Mouse (Mus musculus): Measurements from ENCODE around the gene Lpin1. TPM values are rescaled to one million over a fixed set of nuclear protein-coding genes. Genes with fewer than 3 reads are reported as not detected.
A peak's percentile ranks its signal among the peaks of the same experiment; 100 is the strongest.

Gene Lpin1
- total and polyA plus RNA-seq, 3 experiments = 14.1 to 25.9 (median 19.6) TPM

- H3K27me3 ChIP-seq (ENCODE audit: insufficient read depth, low read length) = peaks cover 9% of the 10 kb centered on the region; the same call in 1 of the 2 replicates
- H3K9me3 ChIP-seq (replicated peaks) = no peaks in the 10 kb centered on the region
- H3K4me3 ChIP-seq (ENCODE audit: low read depth, low read length) = no peak overlapping the region
- no peak; the same call in 1 of the 2 replicates for ATAC-seq (ENCODE audit: extremely low read depth, insufficient number of reproducible peaks, low FRiP score, poor library complexity, severe bottlenecking)
- TF ChIP-seq POLR2AphosphoS5 (IDR thresholded peaks at IDR 0.05; ENCODE audit: insufficient replicate concordance, low read depth, low read length) = no peak
- TF ChIP-seq GATA1 (IDR thresholded peaks at IDR 0.05; ENCODE audit: borderline replicate concordance, low read length) = no peak
- TF ChIP-seq CTCF (IDR thresholded peaks at IDR 0.05; ENCODE audit: low read depth, low read length) = no peak
- TF ChIP-seq TAL1 (conservative IDR thresholded peaks at IDR 0.05; ENCODE audit: low read depth, low read length) = no peak
- no peak for TF ChIP-seq GATA2 (IDR thresholded peaks at IDR 0.05; ENCODE audit: borderline replicate concordance, low read depth, low read length)
- H3K36me3 ChIP-seq (replicated peaks) = no peaks in the 10 kb centered on the region
- H3K4me1 ChIP-seq (ENCODE audit: insufficient read depth, low read depth, low read length) = no peaks in the 10 kb centered on the region
- no peak for DNase-seq (ENCODE audit: low spot score)
Measured at GRCm38 (mm10) chr12:16639078-16639771, 28.5 kb upstream of the Lpin1 start.

- no peak overlapping the region for H3K4me3 ChIP-seq (ENCODE audit: low read depth, low read length)
- H3K27me3 ChIP-seq (ENCODE audit: insufficient read depth, low read length) = 0 out of 2 replicates have a peak, but pooled peaks cover 5% of the 10 kb centered on the region
- DNase-seq (ENCODE audit: low spot score) = no peak
- no peaks in the 10 kb centered on the region for H3K9me3 ChIP-seq (replicated peaks)
- TF ChIP-seq CTCF (IDR thresholded peaks at IDR 0.05; ENCODE audit: low read depth, low read length) (no peak), POLR2AphosphoS5 (IDR thresholded peaks at IDR 0.05; ENCODE audit: insufficient replicate concordance, low read depth, low read length) (no peak), GATA1 (IDR thresholded peaks at IDR 0.05; ENCODE audit: borderline replicate concordance, low read length) (no peak), GATA2 (IDR thresholded peaks at IDR 0.05; ENCODE audit: borderline replicate concordance, low read depth, low read length) (no peak), TAL1 (conservative IDR thresholded peaks at IDR 0.05; ENCODE audit: low read depth, low read length) (no peak)
- no peak for ATAC-seq (ENCODE audit: extremely low read depth, insufficient number of reproducible peaks, low FRiP score, poor library complexity, severe bottlenecking)
- H3K36me3 ChIP-seq (replicated peaks) = no peaks in the 10 kb centered on the region
- peaks cover 11% of the 10 kb centered on the region for H3K4me1 ChIP-seq (ENCODE audit: insufficient read depth, low read depth, low read length)
Measured at GRCm38 (mm10) chr12:16635816-16636215, 25.1 kb upstream of the Lpin1 start.

- no peak for TF ChIP-seq GATA1 (IDR thresholded peaks at IDR 0.05; ENCODE audit: borderline replicate concordance, low read length)
- TF ChIP-seq CTCF (IDR thresholded peaks at IDR 0.05; ENCODE audit: low read depth, low read length) = peak; percentile 42; the same call in 1 of the 2 replicates
- no peak for TF ChIP-seq GATA2 (IDR thresholded peaks at IDR 0.05; ENCODE audit: borderline replicate concordance, low read depth, low read length)
- H3K9me3 ChIP-seq (replicated peaks) = no peaks in the 10 kb centered on the region
- H3K4me1 ChIP-seq (ENCODE audit: insufficient read depth, low read depth, low read length) = peaks cover 12% of the 10 kb centered on the region
- DNase-seq (ENCODE audit: low spot score) (peak; percentile 36), ATAC-seq (ENCODE audit: extremely low read depth, insufficient number of reproducible peaks, low FRiP score, poor library complexity, severe bottlenecking) (no peak)
- H3K36me3 ChIP-seq (replicated peaks) = no peaks in the 10 kb centered on the region
- H3K4me3 ChIP-seq (ENCODE audit: low read depth, low read length) = no peak overlapping the region
- H3K27me3 ChIP-seq (ENCODE audit: insufficient read depth, low read length) = peaks cover 6% of the 10 kb centered on the region; the same call in 1 of the 2 replicates
Measured at GRCm38 (mm10) chr12:16634075-16634813, 23.5 kb upstream of the Lpin1 start.

GRCm38 (mm10) chr12:16633235-16633634, 22.5 kb upstream of the Lpin1 start:
- peaks cover 12% of the 10 kb centered on the region for H3K4me1 ChIP-seq (ENCODE audit: insufficient read depth, low read depth, low read length)
- no peaks in the 10 kb centered on the region for H3K9me3 ChIP-seq (replicated peaks)
- no peak for DNase-seq (ENCODE audit: low spot score)
- H3K27me3 ChIP-seq (ENCODE audit: insufficient read depth, low read length) = peaks cover 6% of the 10 kb centered on the region; the same call in 1 of the 2 replicates
- no peak for TF ChIP-seq TAL1 (conservative IDR thresholded peaks at IDR 0.05; ENCODE audit: low read depth, low read length)
- no peak for TF ChIP-seq CTCF (IDR thresholded peaks at IDR 0.05; ENCODE audit: low read depth, low read length)
- TF ChIP-seq GATA1 (IDR thresholded peaks at IDR 0.05; ENCODE audit: borderline replicate concordance, low read length) = no peak
- no peak for TF ChIP-seq GATA2 (IDR thresholded peaks at IDR 0.05; ENCODE audit: borderline replicate concordance, low read depth, low read length)
- TF ChIP-seq POLR2AphosphoS5 (IDR thresholded peaks at IDR 0.05; ENCODE audit: insufficient replicate concordance, low read depth, low read length) = no peak
- no peak overlapping the region for H3K4me3 ChIP-seq (ENCODE audit: low read depth, low read length)
- no peaks in the 10 kb centered on the region for H3K36me3 ChIP-seq (replicated peaks)
- ATAC-seq (ENCODE audit: extremely low read depth, insufficient number of reproducible peaks, low FRiP score, poor library complexity, severe bottlenecking) = no peak

GRCm38 (mm10) chr12:16631423-16631822, 20.7 kb upstream of the Lpin1 start:
- H3K9me3 ChIP-seq (replicated peaks) = no peaks in the 10 kb centered on the region
- H3K4me1 ChIP-seq (ENCODE audit: insufficient read depth, low read depth, low read length) = peaks cover 12% of the 10 kb centered on the region
- DNase-seq (ENCODE audit: low spot score) (no peak), ATAC-seq (ENCODE audit: extremely low read depth, insufficient number of reproducible peaks, low FRiP score, poor library complexity, severe bottlenecking) (peak; percentile 40)
- no peak for TF ChIP-seq GATA2 (IDR thresholded peaks at IDR 0.05; ENCODE audit: borderline replicate concordance, low read depth, low read length)
- TF ChIP-seq POLR2AphosphoS5 (IDR thresholded peaks at IDR 0.05; ENCODE audit: insufficient replicate concordance, low read depth, low read length) = no peak
- TF ChIP-seq TAL1 (conservative IDR thresholded peaks at IDR 0.05; ENCODE audit: low read depth, low read length) = no peak
- TF ChIP-seq GATA1 (IDR thresholded peaks at IDR 0.05; ENCODE audit: borderline replicate concordance, low read length) = no peak
- no peak for TF ChIP-seq CTCF (IDR thresholded peaks at IDR 0.05; ENCODE audit: low read depth, low read length)
- no peak overlapping the region for H3K4me3 ChIP-seq (ENCODE audit: low read depth, low read length)
- H3K36me3 ChIP-seq (replicated peaks) = no peaks in the 10 kb centered on the region
- H3K27me3 ChIP-seq (ENCODE audit: insufficient read depth, low read length) = peaks cover 6% of the 10 kb centered on the region; the same call in 1 of the 2 replicates

- DNase-seq (ENCODE audit: low spot score) = no peak
- peaks cover 4% of the 10 kb centered on the region; the same call in 1 of the 2 replicates for H3K27me3 ChIP-seq (ENCODE audit: insufficient read depth, low read length)
- H3K4me1 ChIP-seq (ENCODE audit: insufficient read depth, low read depth, low read length) = peaks cover 12% of the 10 kb centered on the region
- no peak overlapping the region for H3K4me3 ChIP-seq (ENCODE audit: low read depth, low read length)
- no peaks in the 10 kb centered on the region for H3K36me3 ChIP-seq (replicated peaks)
- H3K9me3 ChIP-seq (replicated peaks) = no peaks in the 10 kb centered on the region
- ATAC-seq (ENCODE audit: extremely low read depth, insufficient number of reproducible peaks, low FRiP score, poor library complexity, severe bottlenecking) = no peak
- TF ChIP-seq GATA1 (IDR thresholded peaks at IDR 0.05; ENCODE audit: borderline replicate concordance, low read length) (no peak), GATA2 (IDR thresholded peaks at IDR 0.05; ENCODE audit: borderline replicate concordance, low read depth, low read length) (no peak), POLR2AphosphoS5 (IDR thresholded peaks at IDR 0.05; ENCODE audit: insufficient replicate concordance, low read depth, low read length) (no peak), TAL1 (conservative IDR thresholded peaks at IDR 0.05; ENCODE audit: low read depth, low read length) (no peak), CTCF (IDR thresholded peaks at IDR 0.05; ENCODE audit: low read depth, low read length) (no peak)
Measured at GRCm38 (mm10) chr12:16630866-16631185, 20.1 kb upstream of the Lpin1 start.

Measured in G1E (cell line).